Mouse (Mus musculus): ENCODE results near the gene Paox.

- TF ChIP-seq MAX (IDR thresholded peaks at IDR 0.05; ENCODE audit: low read depth): no peak
- TF ChIP-seq POLR2A (IDR thresholded peaks at IDR 0.05; ENCODE audit: insufficient read length, low read depth): no peak
- no peak for TF ChIP-seq USF1 (IDR thresholded peaks at IDR 0.05; ENCODE audit: low read depth)
- TF ChIP-seq E2F4 (IDR thresholded peaks at IDR 0.05; ENCODE audit: insufficient read depth): no peak
- TF ChIP-seq MYOG (IDR thresholded peaks at IDR 0.05; ENCODE audit: control insufficient read depth in 1 of 3, insufficient read depth in 1 of 3, insufficient read length in 2 of 3, low read depth in 2 of 3): no peak
- no peak for TF ChIP-seq TCF12 (IDR thresholded peaks at IDR 0.05; ENCODE audit: insufficient read depth, poor library complexity, severe bottlenecking)
- TF ChIP-seq MYOD1 (IDR thresholded peaks at IDR 0.05; ENCODE audit: control insufficient read depth in 1 of 3, insufficient read length in 2 of 3, low read depth in 2 of 3): no peak
- no peak for TF ChIP-seq TCF3 (IDR thresholded peaks at IDR 0.05; ENCODE audit: insufficient read length, low read depth)
- no peak for TF ChIP-seq SRF (IDR thresholded peaks at IDR 0.05; ENCODE audit: control insufficient read depth, insufficient read length, low read depth)
- TF ChIP-seq POLR2AphosphoS2 (IDR thresholded peaks at IDR 0.05; ENCODE audit: insufficient read length, low read depth): no peak
- TF ChIP-seq CEBPB (IDR thresholded peaks at IDR 0.05; ENCODE audit: insufficient read depth, poor library complexity, severe bottlenecking): no peak
Measured at GRCm38 (mm10) chr7:140144550-140144949, 29.0 kb downstream of the Paox start.
